Mouse (Mus musculus) erythroblast, embryonic 14.5 days (primary cell): ENCODE measurements around the gene Pxt1. TPM values are rescaled to one million over a fixed set of nuclear protein-coding genes. Genes with fewer than 3 reads are reported as not detected.

Experiments used
- H3K27me3 ChIP-seq: 2 replicates; pipeline ENCODE4 v1.6.1; 2012; ENCODE audit warnings: inconsistent platforms; ENCODE audit not compliant: control insufficient read depth
- H3K36me3 ChIP-seq: 2 replicates; pipeline ENCODE4 v1.6.1; 2012; ENCODE audit warnings: mild to moderate bottlenecking, inconsistent platforms; ENCODE audit not compliant: control insufficient read depth
- H3K4me1 ChIP-seq: 2 replicates; pipeline ENCODE4 v1.6.1; 2012; ENCODE audit warnings: inconsistent platforms; ENCODE audit not compliant: control insufficient read depth
- H3K4me3 ChIP-seq: replicated peaks from 2 replicates; pipeline ENCODE3; 2012; ENCODE audit warnings: moderate library complexity, mild to moderate bottlenecking, inconsistent platforms
- H3K9me3 ChIP-seq: 2 replicates; pipeline ENCODE4 v1.6.1; 2012; ENCODE audit warnings: low read length, inconsistent platforms, mixed read lengths; ENCODE audit not compliant: control insufficient read depth
- GATA1 ChIP-seq: IDR thresholded peaks from 2 replicates; pipeline ENCODE4 v1.6.1; 2012; ENCODE audit warnings: low read length, inconsistent platforms, mixed read lengths
- TAL1 ChIP-seq: IDR thresholded peaks from 3 replicates; pipeline ENCODE4 v1.6.1; 2012; ENCODE audit warnings: low read length, inconsistent platforms, mixed read lengths
- polyA plus RNA-seq: library from polyadenylated mRNA; stranded (reverse); fragments of >175 nt; gene quantifications from 2 replicates; pipeline ENCODE4 v1.2.3, GENCODE M21; 2012

The Pxt1 gene
- polyA plus RNA-seq, 1 experiment: 0.09 TPM

DNA sequence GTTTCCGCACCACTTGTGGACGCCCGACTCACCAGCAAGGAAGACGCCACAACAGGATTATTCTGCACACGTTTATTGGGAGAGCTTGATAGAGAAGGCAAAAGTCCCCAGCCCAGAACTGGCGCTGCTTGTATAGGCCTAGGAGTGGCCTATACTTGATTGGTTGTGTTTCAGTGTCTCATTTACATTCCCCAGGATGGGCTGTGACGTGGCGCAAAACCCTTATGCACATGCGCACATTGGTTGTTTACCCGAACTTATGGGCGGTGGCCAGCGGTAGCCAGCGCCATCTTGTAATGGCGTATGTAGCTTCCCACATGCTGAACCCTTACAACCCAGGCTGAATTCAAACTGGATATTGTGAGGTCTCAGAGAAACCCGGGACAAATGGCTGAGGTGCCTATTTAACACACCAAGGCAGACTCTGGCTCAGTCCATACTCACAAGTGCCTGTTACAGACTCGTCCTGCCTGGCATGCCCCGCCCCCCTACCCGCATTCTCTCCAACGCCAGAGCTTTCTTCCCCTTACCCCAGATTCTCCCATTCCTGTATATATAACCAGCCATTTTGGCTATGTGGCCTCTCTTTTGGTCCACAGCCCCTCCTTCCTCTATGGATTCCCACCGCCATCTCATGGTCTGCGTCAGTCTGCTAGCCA lies 48.3 kb downstream of the Pxt1 start:
- Histone ChIP-seq H3K4me3 (no peak overlapping the region), H3K9me3 (peaks cover 7% of the 10 kb centered on the region; the same call in 1 of the 2 replicates), H3K36me3 (no peaks in the 10 kb centered on the region), H3K27me3 (no peaks in the 10 kb centered on the region), H3K4me1 (no peaks in the 10 kb centered on the region)
- no peak for TF ChIP-seq GATA1
- TF ChIP-seq TAL1: no peak

DNA sequence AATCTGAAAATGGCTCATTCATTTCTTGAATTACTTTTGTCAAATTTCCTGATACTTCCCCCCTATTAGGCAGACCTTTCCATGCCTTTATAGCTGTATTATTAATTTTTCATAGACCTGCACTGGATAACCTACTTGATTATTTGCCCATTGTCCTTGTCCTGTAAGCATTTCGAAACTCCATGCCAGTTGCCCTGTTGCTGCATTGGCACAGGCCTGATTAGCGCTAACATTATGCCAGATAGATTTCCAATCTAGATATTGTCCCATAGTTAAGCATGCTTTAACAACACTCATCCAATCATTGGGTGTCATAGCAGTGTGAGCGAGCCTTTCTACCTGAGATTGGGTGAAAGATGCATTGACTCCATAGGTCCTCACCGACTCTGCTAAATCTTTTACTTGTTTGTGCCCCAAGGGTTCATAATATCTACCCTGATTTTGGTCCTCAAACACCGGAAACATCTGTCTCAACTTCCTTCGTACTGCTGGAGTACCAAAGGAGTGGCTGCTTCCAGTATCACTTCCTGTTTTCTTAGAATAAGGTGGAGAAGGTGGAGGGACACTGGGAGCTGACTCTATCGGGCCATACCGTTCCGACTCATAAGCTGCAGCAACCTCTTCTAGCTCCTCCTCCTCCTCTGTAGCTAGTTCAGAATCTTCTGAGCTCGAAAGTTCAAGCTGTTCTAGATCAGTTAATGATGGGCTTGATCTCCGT lies 49.4 kb downstream of the Pxt1 start:
- H3K9me3 ChIP-seq: peaks cover 10% of the 10 kb centered on the region; the same call in 1 of the 2 replicates
- H3K4me1 ChIP-seq: no peaks in the 10 kb centered on the region
- no peak for TF ChIP-seq GATA1
- TF ChIP-seq TAL1: no peak
- H3K36me3 ChIP-seq: no peaks in the 10 kb centered on the region
- H3K27me3 ChIP-seq: no peaks in the 10 kb centered on the region
- no peak overlapping the region for H3K4me3 ChIP-seq

DNA sequence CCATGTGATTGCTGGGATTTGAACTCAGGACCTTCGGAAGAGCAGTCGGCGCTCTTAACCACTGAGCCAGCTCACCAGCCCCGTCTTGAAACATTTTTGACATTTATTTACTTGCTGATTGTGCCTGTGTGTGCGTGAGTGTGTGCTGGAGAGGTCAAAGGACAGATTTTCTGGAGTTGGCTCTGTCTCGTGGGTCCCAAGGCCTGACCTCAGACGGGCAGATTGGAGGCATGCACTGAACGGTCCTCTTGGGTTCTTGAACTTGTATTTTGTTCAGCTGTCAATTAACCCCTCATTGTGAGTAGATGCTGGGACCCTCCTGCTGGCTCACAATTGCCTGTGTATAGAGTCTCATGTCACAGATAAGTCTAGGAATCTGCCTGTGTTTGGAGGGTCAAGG lies 57.4 kb downstream of the Pxt1 start:
- peaks cover 13% of the 10 kb centered on the region for H3K27me3 ChIP-seq
- H3K36me3 ChIP-seq: no peaks in the 10 kb centered on the region
- H3K4me1 ChIP-seq: peaks cover 16% of the 10 kb centered on the region
- H3K4me3 ChIP-seq: no peak overlapping the region
- no peak for TF ChIP-seq GATA1
- no peak for TF ChIP-seq TAL1
- peaks cover 9% of the 10 kb centered on the region; the same call in 1 of the 2 replicates for H3K9me3 ChIP-seq

GRCm38 (mm10) chr17:28885231-28885630 lies 58.4 kb downstream of the Pxt1 start:
- Histone ChIP-seq H3K9me3 (peaks cover 8% of the 10 kb centered on the region; the same call in 1 of the 2 replicates), H3K27me3 (peaks cover 21% of the 10 kb centered on the region), H3K36me3 (no peaks in the 10 kb centered on the region), H3K4me3 (no peak overlapping the region), H3K4me1 (peaks cover 21% of the 10 kb centered on the region)
- TF ChIP-seq GATA1 (no peak), TAL1 (no peak)

Other genes with a start within 250 kb of the Pxt1 start
- gene AC170998.1, start 217.8 kb downstream of the Pxt1 start, polyA plus RNA-seq: not detected in 2 replicates
- not detected in 2 replicates for gene Mapk13, start 174.5 kb downstream of the Pxt1 start, polyA plus RNA-seq
- gene Brpf3, start 142.8 kb downstream of the Pxt1 start, polyA plus RNA-seq: 88.3 and 88.4 TPM in 2 replicates
- gene Pnpla1, start 85.4 kb downstream of the Pxt1 start, polyA plus RNA-seq: not detected in 2 replicates
- not detected in 2 replicates for gene 4930539E08Rik, start 28.5 kb downstream of the Pxt1 start, polyA plus RNA-seq
- gene Kctd20, start 8.1 kb upstream of the Pxt1 start, polyA plus RNA-seq: 11.3 and 19.7 TPM in 2 replicates
- gene Stk38, start 64.2 kb upstream of the Pxt1 start, polyA plus RNA-seq: 4.2 and 4.4 TPM in 2 replicates
- gene Srsf3, start 88.8 kb upstream of the Pxt1 start, polyA plus RNA-seq: 3.2 and 16.8 TPM in 2 replicates
- gene Cdkn1a, start 147.1 kb upstream of the Pxt1 start, polyA plus RNA-seq: 5.0 and 6.4 TPM in 2 replicates
- 0.16 and 0.38 TPM in 2 replicates for gene Rab44, start 170.3 kb upstream of the Pxt1 start, polyA plus RNA-seq